Mouse (Mus musculus) megakaryocyte, adult 5-6 weeks (primary cell): ENCODE measurements around the gene Pgap2. TPM values are rescaled to one million over a fixed set of nuclear protein-coding genes. Genes with fewer than 3 reads are reported as not detected.
A peak's percentile ranks its signal among the peaks of the same experiment; 100 is the strongest.
"Not testable (repeated sequence)": the region's sequence is repeated elsewhere in the genome, so short reads cannot be mapped to it uniquely, and the experiment has no call there.

Experiments used
- ATAC-seq: 2 replicates; pipeline ENCODE4 v1.8.0; 2016; ENCODE audit warnings: mild to moderate bottlenecking, inconsistent platforms; ENCODE audit not compliant: poor library complexity, severe bottlenecking
- total RNA-seq, 2 experiments: library from RNA; stranded (forward) in 1 of 2; stranded (reverse) in 1 of 2; fragments of 153-499, 151-499 nt in 1 of 2; fragments of 221-1000, 200-1000 nt in 1 of 2; gene quantifications; 2 replicates each; pipeline versions ENCODE4 v1.2.3 to v1.2.4; 2015 to 2017

The Pgap2 gene
- total RNA-seq, 2 experiments from 2014 or later, result 20.0 to 38.7 TPM

- no peak for ATAC-seq
Observed at GRCm38 (mm10) chr7:102260518-102260917, 50.5 kb downstream of the Pgap2 start.

- no peak for ATAC-seq
Observed at GRCm38 (mm10) chr7:102263020-102263419, 53.0 kb downstream of the Pgap2 start.

- ATAC-seq, result not testable (repeated sequence)
Observed at GRCm38 (mm10) chr7:102266021-102266400, 56.0 kb downstream of the Pgap2 start.

GRCm38 (mm10) chr7:102266401-102267042 lies 56.5 kb downstream of the Pgap2 start:
- peak; percentile 61 for ATAC-seq

- ATAC-seq, result peak; percentile 76
Observed at GRCm38 (mm10) chr7:102267113-102267579, 57.1 kb downstream of the Pgap2 start.

GRCm38 (mm10) chr7:102267601-102268394 lies 57.8 kb downstream of the Pgap2 start, which contains the start of gene Stim1:
Stim1 (plus strand) TSS chr7:102267806.
- ATAC-seq, result peak; percentile 26

- ATAC-seq, result no peak
Observed at GRCm38 (mm10) chr7:102268395-102268748, 58.4 kb downstream of the Pgap2 start.

GRCm38 (mm10) chr7:102272422-102272948 lies 62.5 kb downstream of the Pgap2 start:
- ATAC-seq, result no peak

- no peak for ATAC-seq
Observed at GRCm38 (mm10) chr7:102281403-102281802, 71.4 kb downstream of the Pgap2 start.

GRCm38 (mm10) chr7:102282261-102282660 lies 72.3 kb downstream of the Pgap2 start:
- no peak for ATAC-seq

Other genes with a start within 250 kb of the Pgap2 start
- 8.8 and 11.1 TPM in 2 replicates for gene Il18bp, start 191.5 kb upstream of the Pgap2 start, total RNA-seq (2015)
- 4.9 and 5.4 TPM in 2 replicates for gene Il18bp, start 191.5 kb upstream of the Pgap2 start, total RNA-seq (2017)
- gene Rnf121, start 144.7 kb upstream of the Pgap2 start, total RNA-seq (2015), result 13.3 and 14.9 TPM in 2 replicates
- 10.5 and 11.0 TPM in 2 replicates for gene Rnf121, start 144.7 kb upstream of the Pgap2 start, total RNA-seq (2017)
- gene Xndc1, start 144.7 kb upstream of the Pgap2 start, total RNA-seq (2015), result 7.1 and 9.5 TPM in 2 replicates
- gene Xndc1, start 144.7 kb upstream of the Pgap2 start, total RNA-seq (2017), result 13.0 and 15.4 TPM in 2 replicates
- 0.39 and 0.40 TPM in 2 replicates for gene Xntrpc, start 144.5 kb upstream of the Pgap2 start, total RNA-seq (2015)
- gene Xntrpc, start 144.5 kb upstream of the Pgap2 start, total RNA-seq (2017), result not detected in 2 replicates
- 0.41 TPM in 1 of 2 replicates, not detected in the other for gene Trpc2, start 127.1 kb upstream of the Pgap2 start, total RNA-seq (2015)
- gene Trpc2, start 127.1 kb upstream of the Pgap2 start, total RNA-seq (2017), result 0.20 and 0.37 TPM in 2 replicates
- not detected in 2 replicates for gene Art1, start 108.5 kb upstream of the Pgap2 start, total RNA-seq (2015)
- gene Art1, start 108.5 kb upstream of the Pgap2 start, total RNA-seq (2017), result not detected in 2 replicates
- 0.20 TPM in 1 of 2 replicates, not detected in the other for gene Art5, start 100.7 kb upstream of the Pgap2 start, total RNA-seq (2015)
- gene Art5, start 100.7 kb upstream of the Pgap2 start, total RNA-seq (2017), result not detected in 2 replicates
- gene Chrna10, start 93.4 kb upstream of the Pgap2 start, total RNA-seq (2015), result not detected in 2 replicates
- not detected in 2 replicates for gene Chrna10, start 93.4 kb upstream of the Pgap2 start, total RNA-seq (2017)
- 55.6 and 60.6 TPM in 2 replicates for gene Nup98, start within 50 bp of the Pgap2 start, total RNA-seq (2015)
- gene Nup98, start within 50 bp of the Pgap2 start, total RNA-seq (2017), result 39.4 and 43.7 TPM in 2 replicates
- gene Rhog, start 45.8 kb downstream of the Pgap2 start, total RNA-seq (2015), result 359 and 397 TPM in 2 replicates
- gene Rhog, start 45.8 kb downstream of the Pgap2 start, total RNA-seq (2017), result 89.0 and 112 TPM in 2 replicates
- 28.0 and 28.8 TPM in 2 replicates for gene Stim1, start 57.6 kb downstream of the Pgap2 start, total RNA-seq (2015)
- 35.5 and 59.3 TPM in 2 replicates for gene Stim1, start 57.6 kb downstream of the Pgap2 start, total RNA-seq (2017)
- gene Rrm1, start 231.5 kb downstream of the Pgap2 start, total RNA-seq (2015), result 161 and 172 TPM in 2 replicates
- gene Rrm1, start 231.5 kb downstream of the Pgap2 start, total RNA-seq (2017), result 413 and 515 TPM in 2 replicates